Mouse (Mus musculus) limb, embryonic 13.5 days (tissue): ENCODE measurements around the gene Rpp21. TPM values are rescaled to one million over a fixed set of nuclear protein-coding genes. Genes with fewer than 3 reads are reported as not detected.

Experiments used
- ATAC-seq: fragments of 200-750 bp; cut with Nextera tagmentation; 2 replicates; pipeline ENCODE4 v1.8.0; 2017; ENCODE audit warnings: low read depth, moderate number of reproducible peaks, moderate TSS enrichment; ENCODE audit not compliant: low FRiP score
- H3K27ac ChIP-seq: fragments of 300-500 bp; sonication (generic); 2 replicates; pipeline ENCODE4 v1.5.1; 2015; ENCODE audit warnings: inconsistent platforms, mild to moderate bottlenecking, moderate library complexity
- H3K27me3 ChIP-seq: fragments of 300-500 bp; sonication (generic); 2 replicates; pipeline ENCODE4 v1.6.1; 2015; ENCODE audit warnings: mild to moderate bottlenecking, inconsistent platforms
- H3K36me3 ChIP-seq: fragments of 300-500 bp; sonication (generic); 2 replicates; pipeline ENCODE4 v1.6.1; 2015; ENCODE audit warnings: inconsistent platforms, mild to moderate bottlenecking, moderate library complexity
- H3K4me1 ChIP-seq: fragments of 300-500 bp; sonication (generic); 2 replicates; pipeline ENCODE4 v1.6.1; 2015; ENCODE audit warnings: inconsistent platforms
- H3K4me2 ChIP-seq: fragments of 300-500 bp; sonication (generic); replicated peaks from 2 replicates; pipeline ENCODE4 v1.6.1; 2015; ENCODE audit warnings: inconsistent platforms, mild to moderate bottlenecking, moderate library complexity
- H3K4me3 ChIP-seq: fragments of 300-500 bp; sonication (generic); 2 replicates; pipeline ENCODE4 v1.5.1; 2015; ENCODE audit warnings: moderate library complexity, mild to moderate bottlenecking, inconsistent platforms
- H3K9ac ChIP-seq: fragments of 300-500 bp; sonication (generic); 2 replicates; pipeline ENCODE4 v1.6.1; 2015; ENCODE audit warnings: mild to moderate bottlenecking, inconsistent platforms
- H3K9me3 ChIP-seq: fragments of 300-500 bp; sonication (generic); 2 replicates; pipeline ENCODE4 v1.6.1; 2016; ENCODE audit warnings: inconsistent platforms
- WGBS: fragments of 180-500 bp; shearing (Covaris S2); methylation state at CpG from one replicate; pipeline ENCODE4 v1.1.7; 2015; 5-methylcytosine and 5-hydroxymethylcytosine counted together
- polyA plus RNA-seq: library from polyadenylated mRNA; unstranded; fragments of >200 nt; fragmentation: Nextera tagmentation; extraction: Ambion mirVana; gene quantifications from 2 replicates; pipeline ENCODE4 v1.2.1, GENCODE M21; 2015

Rpp21 gene
- polyA plus RNA-seq, 1 experiment from 2014 or later: 96.7 TPM

- 14% methylated on average over 8 of the region's 8 CpGs for WGBS
- H3K4me3 ChIP-seq: no peak overlapping the region
- H3K9me3 ChIP-seq: no peaks in the 10 kb centered on the region
- H3K4me1 ChIP-seq: no peaks in the 10 kb centered on the region
- ATAC-seq: no peak
- H3K4me2 ChIP-seq: no peak overlapping the region
- peaks cover 31% of the 10 kb centered on the region for H3K27me3 ChIP-seq
- no peaks in the 10 kb centered on the region for H3K36me3 ChIP-seq
- H3K27ac ChIP-seq: no peak overlapping the region
- no peak overlapping the region for H3K9ac ChIP-seq
Observed at GRCm38 (mm10) chr17:36226921-36227320, 30.9 kb downstream of the Rpp21 start.

DNA sequence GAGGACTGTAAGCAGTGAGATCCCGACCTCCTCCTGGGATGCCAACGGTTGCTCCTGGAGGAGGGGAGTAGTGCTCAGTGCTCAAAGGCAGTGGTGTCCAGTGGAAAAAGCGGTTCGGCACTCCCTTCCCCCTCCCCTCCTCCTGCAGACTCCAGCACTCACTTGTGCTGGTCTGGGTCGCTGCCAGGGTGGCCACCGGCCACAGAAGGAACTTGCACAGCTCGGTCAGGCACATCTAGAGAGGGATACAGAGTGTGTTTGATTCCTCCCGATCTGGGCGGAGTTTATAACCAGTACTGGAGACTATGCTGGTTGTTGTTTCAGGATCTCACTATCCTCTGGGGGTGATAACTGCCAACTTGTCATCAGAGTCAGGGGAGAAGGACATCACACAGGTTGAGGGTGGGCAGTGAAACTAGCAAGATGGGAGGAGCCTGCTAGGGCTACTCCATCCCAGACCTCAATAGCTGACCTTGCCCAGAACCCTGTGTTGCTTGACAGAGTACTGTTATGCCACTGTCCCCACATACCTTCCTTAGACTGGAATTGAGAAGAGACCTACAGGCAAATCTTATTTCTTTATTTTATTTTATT, 32.5 kb downstream of the Rpp21 start:
- no peak for ATAC-seq
- no peak overlapping the region for H3K9ac ChIP-seq
- no peaks in the 10 kb centered on the region for H3K9me3 ChIP-seq
- H3K4me2 ChIP-seq: 0 out of 2 replicates have a peak overlapping the region, but pooled peaks have one; percentile 9
- no peak overlapping the region for H3K4me3 ChIP-seq
- peaks cover 47% of the 10 kb centered on the region for H3K27me3 ChIP-seq
- H3K27ac ChIP-seq: no peak overlapping the region
- no peaks in the 10 kb centered on the region for H3K36me3 ChIP-seq
- H3K4me1 ChIP-seq: no peaks in the 10 kb centered on the region
- WGBS: 7% methylated on average over 9 of the region's 9 CpGs

GRCm38 (mm10) chr17:36224451-36224850, 33.4 kb downstream of the Rpp21 start:
- Histone ChIP-seq H3K4me1 (no peaks in the 10 kb centered on the region), H3K9ac (no peak overlapping the region), H3K27me3 (peaks cover 53% of the 10 kb centered on the region), H3K36me3 (no peaks in the 10 kb centered on the region), H3K4me3 (no peak overlapping the region), H3K27ac (no peak overlapping the region), H3K4me2 (no peak overlapping the region), H3K9me3 (no peaks in the 10 kb centered on the region)
- 44% methylated on average over 3 of the region's 3 CpGs for WGBS
- no peak for ATAC-seq

DNA sequence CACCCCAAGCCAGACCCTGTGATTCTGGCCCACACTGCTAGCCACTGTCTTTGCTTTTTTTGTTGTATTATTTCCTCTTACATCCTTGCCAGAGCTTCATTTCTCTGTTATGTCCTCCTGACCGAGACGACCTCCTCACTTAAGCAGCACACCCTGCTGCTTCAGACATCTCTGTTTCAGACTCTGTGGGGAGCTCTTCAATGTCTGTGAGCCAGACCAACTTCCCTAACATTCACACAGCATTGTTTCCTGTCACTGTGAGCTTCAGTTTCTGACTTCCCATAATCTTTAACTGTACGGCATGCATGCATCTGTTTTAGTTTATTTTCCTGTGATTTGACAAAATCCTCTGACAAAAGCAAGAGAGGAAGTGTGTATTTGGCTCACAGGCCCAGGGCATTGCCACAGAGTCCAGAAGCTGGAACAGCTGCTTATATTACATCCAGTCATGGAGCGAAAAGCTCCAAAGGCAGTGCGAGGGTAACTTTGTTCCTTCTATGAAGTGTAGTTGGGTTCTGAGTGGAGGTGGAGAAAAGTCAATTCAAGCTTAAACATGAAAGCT, 39.2 kb downstream of the Rpp21 start:
- H3K27me3 ChIP-seq: peaks cover 87% of the 10 kb centered on the region
- H3K9me3 ChIP-seq: no peaks in the 10 kb centered on the region
- H3K27ac ChIP-seq: no peak overlapping the region
- 48% methylated on average over 5 of the region's 5 CpGs for WGBS
- H3K4me1 ChIP-seq: no peaks in the 10 kb centered on the region
- no peak for ATAC-seq
- no peaks in the 10 kb centered on the region for H3K36me3 ChIP-seq
- no peak overlapping the region for H3K4me3 ChIP-seq
- H3K9ac ChIP-seq: no peak overlapping the region
- H3K4me2 ChIP-seq: no peak overlapping the region

- no peaks in the 10 kb centered on the region for H3K4me1 ChIP-seq
- WGBS: 3% methylated on average over 20 of the region's 20 CpGs
- no peak overlapping the region for H3K9ac ChIP-seq
- H3K36me3 ChIP-seq: no peaks in the 10 kb centered on the region
- no peak for ATAC-seq
- no peaks in the 10 kb centered on the region for H3K9me3 ChIP-seq
- H3K4me2 ChIP-seq: no peak overlapping the region; the same call in 1 of the 2 replicates
- no peak overlapping the region for H3K4me3 ChIP-seq
- peaks cover 91% of the 10 kb centered on the region for H3K27me3 ChIP-seq
- no peak overlapping the region for H3K27ac ChIP-seq
Observed at GRCm38 (mm10) chr17:36215586-36215985, 42.3 kb downstream of the Rpp21 start.

GRCm38 (mm10) chr17:36206846-36207245, 51.0 kb downstream of the Rpp21 start:
- no peaks in the 10 kb centered on the region for H3K36me3 ChIP-seq
- no peak overlapping the region for H3K4me2 ChIP-seq
- no peaks in the 10 kb centered on the region for H3K9me3 ChIP-seq
- H3K27me3 ChIP-seq: peaks cover 98% of the 10 kb centered on the region
- ATAC-seq: no peak
- H3K27ac ChIP-seq: no peak overlapping the region
- 0 out of 2 replicates have a peak, but pooled peaks cover 6% of the 10 kb centered on the region for H3K4me1 ChIP-seq
- no peak overlapping the region for H3K4me3 ChIP-seq
- H3K9ac ChIP-seq: no peak overlapping the region

DNA sequence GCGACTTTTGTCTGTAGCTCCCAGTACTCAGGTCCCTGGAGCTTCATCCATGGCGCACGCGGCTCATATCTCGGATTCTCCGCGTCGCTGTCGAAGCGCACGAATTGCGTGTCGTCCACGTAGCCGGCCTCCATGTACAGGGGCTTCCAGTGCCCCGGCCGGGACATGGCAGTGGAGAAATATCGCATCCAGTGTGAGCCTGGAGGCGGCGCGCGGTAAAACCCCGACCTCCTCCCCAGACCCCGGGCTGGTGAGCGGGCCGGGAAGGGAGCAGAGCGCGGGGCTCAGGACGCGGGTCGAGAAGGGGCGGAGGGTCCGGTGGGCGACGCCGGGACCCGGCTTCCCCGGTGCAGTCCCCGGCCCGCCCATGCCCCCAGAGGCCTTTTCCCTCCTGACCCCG, 52.0 kb downstream of the Rpp21 start:
- H3K27ac ChIP-seq: no peak overlapping the region
- H3K9ac ChIP-seq: no peak overlapping the region; the same call in 1 of the 2 replicates
- peak overlapping the region; percentile 61 for H3K4me2 ChIP-seq
- under 1% methylated on average over 41 of the region's 41 CpGs for WGBS
- H3K36me3 ChIP-seq: no peaks in the 10 kb centered on the region
- no peaks in the 10 kb centered on the region for H3K9me3 ChIP-seq
- H3K4me1 ChIP-seq: 0 out of 2 replicates have a peak, but pooled peaks cover 6% of the 10 kb centered on the region
- H3K4me3 ChIP-seq: peak overlapping the region; percentile 40
- H3K27me3 ChIP-seq: peaks cover 98% of the 10 kb centered on the region
- ATAC-seq: no peak

Other genes starting within 250 kb of the Rpp21 start
- gene H2-T24, start 237.5 kb downstream of the Rpp21 start, polyA plus RNA-seq: 3.4 and 4.1 TPM in 2 replicates
- 7.3 TPM in 2 replicates for gene H2-T23, start 225.2 kb downstream of the Rpp21 start, polyA plus RNA-seq
- 18.8 and 21.1 TPM in 2 replicates for gene H2-T22, start 215.3 kb downstream of the Rpp21 start, polyA plus RNA-seq
- not detected in 2 replicates for gene Gm6034, start 215.1 kb downstream of the Rpp21 start, polyA plus RNA-seq
- not detected in 2 replicates for gene Gm11127, start 199.7 kb downstream of the Rpp21 start, polyA plus RNA-seq
- gene Gm19684, start 136.4 kb downstream of the Rpp21 start, polyA plus RNA-seq: not detected in 2 replicates
- gene Gm7030, start 128.6 kb downstream of the Rpp21 start, polyA plus RNA-seq: not detected in 2 replicates
- not detected in 2 replicates for gene Gm8909, start 89.5 kb downstream of the Rpp21 start, polyA plus RNA-seq
- gene H2-T3, start 67.8 kb downstream of the Rpp21 start, polyA plus RNA-seq: 0.09 TPM in 1 of 2 replicates, not detected in the other
- 22.0 and 23.1 TPM in 2 replicates for gene Trim39, start 14.2 kb upstream of the Rpp21 start, polyA plus RNA-seq
- 0.31 TPM in 1 of 2 replicates, not detected in the other for gene H2-M10.2, start 28.4 kb upstream of the Rpp21 start, polyA plus RNA-seq
- not detected in 2 replicates for gene H2-M10.1, start 68.1 kb upstream of the Rpp21 start, polyA plus RNA-seq
- gene H2-M10.3, start 110.3 kb upstream of the Rpp21 start, polyA plus RNA-seq: not detected in 2 replicates
- not detected in 2 replicates for gene H2-M10.4, start 204.3 kb upstream of the Rpp21 start, polyA plus RNA-seq